Mouse (Mus musculus) embryonic facial prominence, embryonic 15.5 days (tissue): ENCODE measurements around the gene Sco1. TPM values are rescaled to one million over a fixed set of nuclear protein-coding genes. Genes with fewer than 3 reads are reported as not detected.

ENCODE experiments used
- ATAC-seq: fragments of 200-750 bp; cut with Nextera tagmentation; 2 replicates; pipeline ENCODE4 v1.8.0; 2017; ENCODE audit warnings: low read depth, moderate TSS enrichment; ENCODE audit not compliant: insufficient number of reproducible peaks, low FRiP score, low TSS enrichment
- H3K27ac ChIP-seq: fragments of 300-500 bp; sonication (generic); replicated peaks from 2 replicates; pipeline ENCODE4 v1.5.1; 2015; ENCODE audit warnings: mild to moderate bottlenecking, inconsistent platforms
- H3K27me3 ChIP-seq: fragments of 300-500 bp; sonication (generic); 2 replicates; pipeline ENCODE4 v1.6.1; 2015; ENCODE audit warnings: inconsistent platforms
- H3K36me3 ChIP-seq: fragments of 300-500 bp; sonication (generic); 2 replicates; pipeline ENCODE4 v1.6.1; 2015; ENCODE audit warnings: mild to moderate bottlenecking, inconsistent platforms
- H3K4me1 ChIP-seq: fragments of 300-500 bp; sonication (generic); 2 replicates; pipeline ENCODE4 v1.6.1; 2015; ENCODE audit warnings: inconsistent platforms
- H3K4me2 ChIP-seq: fragments of 300-500 bp; sonication (generic); replicated peaks from 2 replicates; pipeline ENCODE4 v1.6.1; 2015; ENCODE audit warnings: mild to moderate bottlenecking, inconsistent platforms
- H3K4me3 ChIP-seq: fragments of 300-500 bp; sonication (generic); replicated peaks from 2 replicates; pipeline ENCODE4 v1.5.1; 2015; ENCODE audit warnings: mild to moderate bottlenecking, inconsistent platforms
- H3K9ac ChIP-seq: fragments of 300-500 bp; sonication (generic); 2 replicates; pipeline ENCODE4 v1.6.1; 2015; ENCODE audit warnings: inconsistent platforms
- H3K9me3 ChIP-seq: fragments of 300-500 bp; sonication (generic); replicated peaks from 2 replicates; pipeline ENCODE4 v1.6.1; 2016; ENCODE audit warnings: inconsistent platforms
- WGBS: fragments of 180-500 bp; shearing (Covaris S2); methylation state at CpG from one replicate; pipeline ENCODE4 v1.1.7; 2015; 5-methylcytosine and 5-hydroxymethylcytosine counted together
- polyA plus RNA-seq: library from polyadenylated mRNA; unstranded; fragments of >200 nt; fragmentation: Nextera tagmentation; extraction: Ambion mirVana; gene quantifications from 2 replicates; pipeline ENCODE4 v1.2.1, GENCODE M21; 2015

Sco1 gene
- polyA plus RNA-seq, 1 experiment from 2014 or later: 17.0 TPM

DNA sequence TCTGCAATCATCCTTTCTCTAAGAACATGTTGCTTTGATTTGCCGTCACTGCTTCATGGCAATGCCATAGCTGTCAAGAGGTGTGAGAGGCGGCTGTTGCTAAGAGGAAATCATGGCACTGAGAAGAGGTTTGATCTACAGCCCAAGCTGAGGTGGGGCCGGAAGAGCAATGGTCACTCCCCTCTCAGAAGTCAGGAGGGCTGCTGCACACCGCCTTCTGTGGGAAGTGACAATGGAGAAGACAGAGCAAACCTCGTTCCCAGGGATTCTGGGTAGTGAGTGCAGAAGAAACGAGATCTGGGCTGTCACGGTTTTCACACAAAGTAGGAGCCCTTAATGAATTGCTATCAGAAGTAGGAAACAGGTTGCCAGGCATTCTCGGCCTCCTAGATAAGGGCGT, 50.8 kb downstream of the Sco1 start:
- H3K27me3 ChIP-seq: no peaks in the 10 kb centered on the region
- H3K9ac ChIP-seq: no peak overlapping the region
- H3K4me1 ChIP-seq: no peaks in the 10 kb centered on the region
- no peak overlapping the region for H3K4me3 ChIP-seq
- H3K9me3 ChIP-seq: no peaks in the 10 kb centered on the region
- no peaks in the 10 kb centered on the region for H3K36me3 ChIP-seq
- no peak overlapping the region for H3K4me2 ChIP-seq
- 83% methylated on average over 9 of the region's 9 CpGs for WGBS
- H3K27ac ChIP-seq: no peak overlapping the region
- ATAC-seq: no peak

DNA sequence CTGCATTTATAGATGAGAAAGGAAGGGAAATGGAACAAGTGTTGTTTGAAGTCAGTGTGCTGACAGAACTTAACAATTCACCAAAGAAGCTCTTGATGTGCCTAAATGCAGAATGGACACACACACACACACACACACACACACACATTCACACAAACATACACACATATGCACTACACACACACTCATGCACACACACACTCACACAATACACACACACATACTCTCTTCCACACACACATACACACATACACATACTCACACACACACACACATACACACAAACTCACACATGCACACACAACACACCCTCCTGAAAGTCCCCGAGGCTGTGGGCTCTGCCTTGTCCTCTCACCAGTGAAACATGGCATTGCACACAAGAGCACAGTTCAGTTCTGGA, 51.8 kb downstream of the Sco1 start:
- no peak for ATAC-seq
- Histone ChIP-seq H3K27me3 (no peaks in the 10 kb centered on the region), H3K4me3 (no peak overlapping the region), H3K36me3 (no peaks in the 10 kb centered on the region), H3K27ac (no peak overlapping the region), H3K4me1 (no peaks in the 10 kb centered on the region), H3K9me3 (no peaks in the 10 kb centered on the region), H3K9ac (no peak overlapping the region), H3K4me2 (no peak overlapping the region)
- 81% methylated on average over 1 of the region's 1 CpGs for WGBS

DNA sequence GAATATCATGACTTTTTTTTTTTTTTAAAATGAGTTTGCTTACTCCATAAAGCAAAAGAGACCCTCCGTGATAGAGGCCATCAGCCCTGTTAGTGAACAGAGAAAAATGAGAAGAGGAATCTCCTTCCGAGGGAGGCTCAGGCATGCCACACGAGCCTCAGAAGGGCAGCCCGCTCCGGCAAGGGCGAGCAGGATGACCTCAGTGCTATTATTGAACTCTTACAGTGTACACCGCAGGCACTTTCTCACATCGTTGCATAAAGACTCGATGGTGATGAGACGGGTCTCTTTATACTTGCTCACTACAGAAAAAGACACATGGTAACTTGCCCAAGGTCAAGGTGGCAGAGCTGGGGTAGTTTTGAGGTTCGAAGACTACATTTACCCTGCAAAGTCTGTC, 52.2 kb downstream of the Sco1 start:
- Histone ChIP-seq H3K9me3 (no peaks in the 10 kb centered on the region), H3K4me1 (no peaks in the 10 kb centered on the region), H3K9ac (no peak overlapping the region), H3K4me2 (no peak overlapping the region), H3K27me3 (no peaks in the 10 kb centered on the region), H3K36me3 (no peaks in the 10 kb centered on the region), H3K27ac (no peak overlapping the region), H3K4me3 (no peak overlapping the region)
- no peak for ATAC-seq
- 72% methylated on average over 11 of the region's 11 CpGs for WGBS

DNA sequence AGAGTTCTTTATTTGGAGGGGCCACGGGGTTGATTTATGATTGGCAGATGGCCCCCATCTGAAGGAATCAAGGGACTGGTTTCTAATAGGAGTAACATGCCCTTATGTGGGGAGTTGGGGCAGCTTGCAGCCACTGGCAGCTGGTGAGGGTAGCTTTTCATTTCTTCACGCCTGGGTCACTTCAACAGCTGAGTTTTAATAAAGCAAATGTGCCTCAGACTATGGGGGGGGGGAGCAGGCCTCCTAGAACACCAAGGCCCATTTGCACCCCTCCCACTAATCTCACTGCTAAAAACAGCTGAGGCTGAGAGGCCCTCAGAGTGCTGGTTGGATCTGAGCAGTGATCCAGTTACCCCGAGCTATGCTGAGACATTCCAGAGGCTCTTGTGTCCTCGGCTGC, 53.2 kb downstream of the Sco1 start:
- no peaks in the 10 kb centered on the region for H3K9me3 ChIP-seq
- no peak overlapping the region for H3K27ac ChIP-seq
- no peak overlapping the region for H3K4me2 ChIP-seq
- no peak overlapping the region for H3K9ac ChIP-seq
- 45% methylated on average over 4 of the region's 4 CpGs for WGBS
- no peak overlapping the region for H3K4me3 ChIP-seq
- no peaks in the 10 kb centered on the region for H3K4me1 ChIP-seq
- peak; percentile 74 for ATAC-seq
- no peaks in the 10 kb centered on the region for H3K27me3 ChIP-seq
- no peaks in the 10 kb centered on the region for H3K36me3 ChIP-seq

DNA sequence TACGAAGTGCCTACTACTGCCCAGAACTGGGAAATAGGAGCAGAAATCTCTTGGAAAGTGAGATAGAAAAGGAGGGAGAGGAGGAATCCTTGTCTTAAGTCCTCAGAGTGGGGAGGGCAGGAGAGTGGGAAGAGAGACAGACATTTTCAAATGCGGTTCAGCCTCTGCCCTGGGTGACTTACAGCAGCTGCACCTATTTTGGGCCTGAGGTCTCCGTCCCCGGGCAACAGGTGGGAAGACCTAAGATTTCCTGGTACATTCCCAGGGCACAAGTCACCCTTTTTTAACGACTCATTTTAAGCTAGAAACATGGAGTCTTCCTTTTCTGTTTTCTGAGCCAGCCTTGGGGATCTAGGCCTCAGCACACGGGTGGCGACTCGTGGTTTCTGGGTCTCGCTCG, 54.5 kb downstream of the Sco1 start:
- no peak for ATAC-seq
- no peak overlapping the region for H3K27ac ChIP-seq

DNA sequence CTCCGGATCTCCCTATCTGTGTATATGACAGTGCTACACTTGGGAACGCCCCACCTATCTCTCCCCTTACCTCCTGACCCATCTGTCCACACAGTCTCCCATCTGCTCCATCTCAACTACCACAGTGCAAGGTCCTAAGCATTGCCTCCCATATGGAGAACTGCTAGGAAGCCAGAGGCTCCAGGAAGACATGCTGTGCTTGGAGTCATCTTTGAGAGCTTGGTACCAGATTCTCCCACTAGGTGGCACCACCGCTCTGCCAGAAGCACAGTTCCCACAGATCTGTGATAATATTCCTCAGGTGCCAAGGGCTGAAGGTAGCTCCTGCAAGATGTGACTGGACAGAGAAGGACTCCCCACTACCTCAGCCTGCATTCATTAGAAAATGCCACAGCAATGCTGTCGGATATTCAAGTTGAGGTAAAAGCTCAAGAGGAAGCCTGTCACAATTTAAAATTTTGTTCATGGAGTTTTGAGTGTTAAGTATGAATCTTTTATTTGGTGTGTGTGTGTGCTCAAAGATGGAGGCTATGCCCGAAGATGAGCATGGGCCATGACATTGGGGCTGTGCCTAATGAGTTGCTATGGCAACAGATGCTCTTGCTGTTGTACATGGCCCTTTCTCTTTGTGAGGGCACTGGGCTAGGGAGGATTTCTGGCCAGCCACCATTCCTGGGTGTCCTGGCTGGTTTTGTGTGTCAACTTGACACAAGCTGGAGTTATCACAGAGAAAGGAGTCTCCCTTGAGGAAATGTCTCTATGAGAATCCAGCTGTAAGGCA, 57.9 kb downstream of the Sco1 start:
- no peak overlapping the region for H3K4me3 ChIP-seq
- no peak overlapping the region for H3K9ac ChIP-seq
- no peak overlapping the region for H3K27ac ChIP-seq
- 32% methylated on average over 5 of the region's 5 CpGs for whole genome bisulfite sequencing
- no peaks in the 10 kb centered on the region for H3K9me3 ChIP-seq
- H3K36me3 ChIP-seq: no peaks in the 10 kb centered on the region
- ATAC-seq: peak; percentile 7; the same call in 1 of the 2 replicates
- no peak overlapping the region for H3K4me2 ChIP-seq
- no peaks in the 10 kb centered on the region for H3K27me3 ChIP-seq
- H3K4me1 ChIP-seq: no peaks in the 10 kb centered on the region

More for the DNA sequence above, 54.5 kb downstream of the Sco1 start:
- H3K9ac ChIP-seq: no peak overlapping the region
- H3K4me1 ChIP-seq: no peaks in the 10 kb centered on the region
- H3K36me3 ChIP-seq: no peaks in the 10 kb centered on the region
- no peak overlapping the region for H3K4me3 ChIP-seq
- H3K9me3 ChIP-seq: no peaks in the 10 kb centered on the region
- WGBS: 87% methylated on average over 10 of the region's 10 CpGs
- no peak overlapping the region for H3K4me2 ChIP-seq
- no peaks in the 10 kb centered on the region for H3K27me3 ChIP-seq

DNA sequence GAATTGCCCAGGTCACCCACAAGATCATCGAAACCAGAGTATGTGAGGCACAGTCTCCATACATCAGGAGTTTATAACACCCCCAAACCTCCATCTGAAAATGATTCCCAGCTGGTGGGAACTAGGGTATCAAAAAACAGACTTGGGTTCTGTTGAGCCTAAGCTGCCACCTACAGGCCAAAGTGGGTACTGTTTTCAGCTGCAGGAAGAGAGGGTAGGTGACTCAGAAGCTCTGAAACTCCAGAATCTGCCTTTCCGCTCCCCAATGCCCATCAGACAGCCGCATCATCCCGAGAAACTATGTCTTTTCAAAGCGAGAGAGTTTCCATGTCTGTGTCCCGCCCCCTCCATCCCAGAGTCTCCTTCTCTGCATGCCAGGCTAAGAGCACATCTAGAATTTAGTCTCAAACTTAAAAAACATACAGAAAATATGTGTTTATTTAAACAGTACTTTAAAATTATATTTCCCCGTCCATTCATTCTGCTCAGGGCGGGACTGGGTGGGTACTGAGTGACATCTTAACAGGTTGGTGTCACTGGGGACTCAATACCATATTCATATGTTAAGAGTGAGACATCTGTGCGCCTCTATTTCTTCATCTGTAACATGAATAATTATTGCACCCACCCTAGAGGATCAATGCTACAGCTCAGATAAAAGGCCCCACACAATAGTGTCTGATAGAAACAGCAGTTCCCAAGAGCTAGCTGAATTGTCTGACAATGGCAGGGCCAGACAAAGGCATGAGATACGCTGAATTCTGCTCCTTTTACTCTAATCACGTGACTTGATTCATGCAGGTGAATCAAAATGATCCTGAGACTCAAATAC, 59.8 kb downstream of the Sco1 start:
- WGBS: 28% methylated on average over 11 of the region's 11 CpGs
- H3K9ac ChIP-seq: no peak overlapping the region
- H3K4me3 ChIP-seq: no peak overlapping the region
- H3K4me2 ChIP-seq: no peak overlapping the region
- H3K9me3 ChIP-seq: no peaks in the 10 kb centered on the region
- no peaks in the 10 kb centered on the region for H3K27me3 ChIP-seq
- no peaks in the 10 kb centered on the region for H3K36me3 ChIP-seq
- no peak overlapping the region for H3K27ac ChIP-seq
- H3K4me1 ChIP-seq: no peaks in the 10 kb centered on the region
- no peak for ATAC-seq

DNA sequence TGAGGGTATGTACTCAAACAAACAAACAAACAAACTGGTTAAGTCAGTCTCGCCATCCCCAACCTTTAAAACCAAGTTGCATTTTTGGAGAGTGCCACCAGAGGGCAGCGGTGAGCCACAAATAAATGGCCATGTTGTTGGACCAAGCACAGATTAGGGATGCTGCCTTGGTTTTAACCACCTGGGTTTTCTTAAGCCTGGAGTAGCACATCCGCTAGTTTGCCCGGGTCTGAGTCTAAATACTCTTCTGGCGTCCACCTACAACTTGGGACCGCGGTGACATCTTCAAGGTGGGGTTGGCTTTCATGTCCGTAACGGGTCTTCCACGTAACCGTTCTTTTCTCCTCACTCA, 60.4 kb downstream of the Sco1 start:
- no peaks in the 10 kb centered on the region for H3K4me1 ChIP-seq
- H3K9me3 ChIP-seq: no peaks in the 10 kb centered on the region
- 38% methylated on average over 11 of the region's 11 CpGs for WGBS
- no peaks in the 10 kb centered on the region for H3K27me3 ChIP-seq
- H3K9ac ChIP-seq: no peak overlapping the region
- no peak overlapping the region for H3K4me2 ChIP-seq
- no peak overlapping the region for H3K4me3 ChIP-seq
- H3K27ac ChIP-seq: no peak overlapping the region
- no peaks in the 10 kb centered on the region for H3K36me3 ChIP-seq
- ATAC-seq: no peak

DNA sequence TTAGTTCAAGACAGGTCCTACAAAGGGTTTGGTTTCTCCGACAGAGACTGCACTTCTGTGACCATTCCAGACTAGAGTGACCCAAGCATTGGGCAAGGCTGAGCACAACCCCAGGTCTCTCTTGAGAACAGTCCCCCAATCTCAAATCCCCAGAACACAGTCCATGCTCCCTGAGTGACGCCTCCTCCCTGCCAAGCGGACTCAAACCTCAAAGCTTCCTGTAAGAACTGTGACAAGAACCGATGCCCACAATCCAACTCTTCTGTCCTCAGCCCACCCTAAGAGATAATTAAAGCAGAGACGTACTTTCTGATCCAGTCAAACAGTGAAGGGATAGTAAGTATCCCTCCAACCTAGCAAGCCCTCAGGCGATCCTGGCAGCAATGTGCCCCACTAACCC, 60.9 kb downstream of the Sco1 start:
- H3K4me3 ChIP-seq: no peak overlapping the region
- H3K36me3 ChIP-seq: no peaks in the 10 kb centered on the region
- H3K9me3 ChIP-seq: no peaks in the 10 kb centered on the region
- H3K27me3 ChIP-seq: no peaks in the 10 kb centered on the region
- no peak overlapping the region for H3K4me2 ChIP-seq
- H3K9ac ChIP-seq: no peak overlapping the region
- no peak overlapping the region for H3K27ac ChIP-seq
- WGBS: 88% methylated on average over 6 of the region's 6 CpGs
- no peaks in the 10 kb centered on the region for H3K4me1 ChIP-seq
- no peak for ATAC-seq

DNA sequence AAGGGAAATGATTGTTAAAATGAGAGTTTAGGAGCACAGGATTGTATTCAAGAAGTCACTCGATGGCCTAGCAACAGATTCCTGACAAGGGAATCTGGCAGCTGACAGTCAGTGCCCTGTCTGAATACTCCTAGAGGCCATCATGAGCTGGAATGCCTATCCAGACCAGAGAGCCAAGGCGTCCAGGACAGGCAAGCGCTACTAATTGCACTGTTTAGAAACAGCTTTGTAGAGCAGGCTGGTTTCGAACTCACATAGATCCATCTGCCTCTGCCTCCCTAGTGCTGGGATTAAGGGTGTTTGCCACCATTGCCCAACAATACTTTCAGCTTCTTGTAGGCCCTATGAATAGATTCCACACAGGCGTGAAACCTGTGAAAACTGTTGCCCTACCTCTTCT, 61.8 kb downstream of the Sco1 start:
- ATAC-seq: no peak
- H3K27ac ChIP-seq: no peak overlapping the region

DNA sequence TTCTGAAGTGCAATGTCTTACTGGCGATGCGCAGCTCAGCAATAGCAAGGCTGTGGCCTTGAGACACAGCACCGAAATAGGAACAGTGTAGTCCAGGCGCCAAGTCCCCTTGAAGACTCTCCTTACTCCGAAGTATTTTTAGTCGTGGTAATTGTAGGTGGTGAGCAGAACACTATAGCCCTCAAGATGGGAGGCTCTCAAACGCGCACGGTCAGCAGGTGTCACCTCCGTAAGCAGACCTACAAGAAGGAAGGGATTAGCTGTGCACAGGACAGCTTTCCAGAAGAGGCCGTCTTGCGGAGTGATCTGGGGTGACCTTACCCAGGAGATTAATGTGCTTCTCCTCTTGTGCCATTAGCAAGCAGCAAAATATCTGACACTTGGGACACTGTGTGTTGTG, 62.4 kb downstream of the Sco1 start:
- Histone ChIP-seq H3K27ac (no peak overlapping the region), H3K4me3 (no peak overlapping the region), H3K4me2 (no peak overlapping the region), H3K9me3 (no peaks in the 10 kb centered on the region), H3K27me3 (no peaks in the 10 kb centered on the region), H3K4me1 (no peaks in the 10 kb centered on the region), H3K36me3 (no peaks in the 10 kb centered on the region), H3K9ac (no peak overlapping the region)
- ATAC-seq: no peak
- 85% methylated on average over 12 of the region's 12 CpGs for whole genome bisulfite sequencing

More for the DNA sequence above, 61.8 kb downstream of the Sco1 start:
- Histone ChIP-seq H3K4me3 (no peak overlapping the region), H3K4me1 (no peaks in the 10 kb centered on the region), H3K36me3 (no peaks in the 10 kb centered on the region), H3K27me3 (no peaks in the 10 kb centered on the region), H3K4me2 (no peak overlapping the region), H3K9me3 (no peaks in the 10 kb centered on the region), H3K9ac (no peak overlapping the region)
- 86% methylated on average over 5 of the region's 5 CpGs for WGBS
